Mouse (Mus musculus) stomach, embryonic 14.5 days (tissue): Measurements from ENCODE around the gene Kirrel3. TPM values are rescaled to one million over a fixed set of nuclear protein-coding genes. Genes with fewer than 3 reads are reported as not detected.
A peak's percentile ranks its signal among the peaks of the same experiment; 100 is the strongest.

ENCODE experiments used
- ATAC-seq: fragments of 200-750 bp; cut with Nextera tagmentation; 2 replicates; pipeline ENCODE4 v1.8.0; 2017; ENCODE audit warnings: low read depth, moderate TSS enrichment; ENCODE audit not compliant: insufficient number of reproducible peaks, insufficient read depth, low FRiP score
- H3K27ac ChIP-seq: fragments of 300-500 bp; sonication (generic); 2 replicates; pipeline ENCODE4 v1.5.1; 2014; ENCODE audit warnings: mild to moderate bottlenecking, low read length, moderate library complexity, mixed read lengths
- H3K27me3 ChIP-seq: fragments of 300-500 bp; sonication (generic); 2 replicates; pipeline ENCODE4 v1.6.1; 2014; ENCODE audit warnings: low read length, control low read depth, mixed read lengths; ENCODE audit not compliant: control insufficient read depth, insufficient read depth
- H3K36me3 ChIP-seq: fragments of 300-500 bp; sonication (generic); 2 replicates; pipeline ENCODE4 v1.6.1; 2014; ENCODE audit warnings: mild to moderate bottlenecking, control low read depth, low read length, moderate library complexity, mixed read lengths; ENCODE audit not compliant: control insufficient read depth, insufficient read depth
- H3K4me1 ChIP-seq: fragments of 300-500 bp; sonication (generic); 2 replicates; pipeline ENCODE4 v1.6.1; 2014; ENCODE audit warnings: low read length, control low read depth, mixed read lengths; ENCODE audit not compliant: control insufficient read depth, insufficient read depth
- H3K4me2 ChIP-seq: fragments of 300-500 bp; sonication (generic); replicated peaks from 2 replicates; pipeline ENCODE4 v1.6.1; 2014; ENCODE audit warnings: low read depth, low read length, control low read depth
- H3K4me3 ChIP-seq: fragments of 300-500 bp; sonication (generic); 2 replicates; pipeline ENCODE4 v1.5.1; 2014; ENCODE audit warnings: low read depth, low read length, control low read depth
- H3K9ac ChIP-seq: fragments of 300-500 bp; sonication (generic); replicated peaks from 2 replicates; pipeline ENCODE4 v1.6.1; 2014; ENCODE audit warnings: low read depth, mild to moderate bottlenecking, control low read depth, low read length, moderate library complexity, mixed read lengths
- H3K9me3 ChIP-seq: fragments of 300-500 bp; sonication (generic); 2 replicates; pipeline ENCODE4 v1.6.1; 2016; ENCODE audit warnings: low read depth, low read length, control low read depth; ENCODE audit not compliant: control insufficient read depth
- WGBS: fragments of 180-500 bp; shearing (Covaris S2); extraction: QIAGEN DNeasy Blood & Tissue Kit; methylation state at CpG from one replicate; pipeline ENCODE4 v1.1.7; 2014; 5-methylcytosine and 5-hydroxymethylcytosine counted together
- polyA plus RNA-seq: library from polyadenylated mRNA; unstranded; fragments of >200 nt; fragmentation: Nextera tagmentation; extraction: Ambion mirVana; gene quantifications from 2 replicates; pipeline ENCODE4 v1.2.1, GENCODE M21; 2014

The Kirrel3 gene
- polyA plus RNA-seq, 1 experiment from 2014 or later, result 6.3 TPM

DNA sequence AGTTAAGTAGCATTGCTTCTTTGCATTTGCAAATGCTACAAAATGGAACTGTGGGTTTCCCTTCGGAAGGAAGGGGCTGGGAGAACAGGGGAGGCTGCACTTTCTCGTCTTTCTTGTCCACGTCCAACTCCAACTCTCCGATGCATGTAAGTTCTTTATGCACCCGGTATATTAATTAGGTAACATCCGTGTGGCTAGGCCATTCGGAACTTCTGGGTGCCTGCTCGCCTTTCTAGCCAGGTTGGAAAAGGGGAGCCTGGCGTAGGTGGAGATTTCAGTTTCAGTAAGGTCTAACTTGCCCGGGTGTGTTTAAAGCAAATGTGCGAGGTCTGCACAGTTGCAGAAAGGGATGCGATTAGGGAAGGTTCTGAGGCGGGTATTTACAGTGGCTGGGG lies 3.6 kb downstream of the Kirrel3 start:
- Histone ChIP-seq H3K9ac (peak overlapping the region; percentile 36; the same call in 1 of the 2 replicates), H3K27me3 (peaks cover 14% of the 10 kb centered on the region; the same call in 1 of the 2 replicates)
- ATAC-seq, result no peak

GRCm38 (mm10) chr9:34489760-34490159 lies 4.1 kb downstream of the Kirrel3 start:
- Histone ChIP-seq H3K27ac (no peak overlapping the region), H3K4me3 (peak overlapping the region; percentile 52), H3K4me2 (peak overlapping the region; percentile 71), H3K9ac (0 out of 2 replicates have a peak overlapping the region, but pooled peaks have one; percentile 36), H3K36me3 (no peaks in the 10 kb centered on the region), H3K9me3 (no peaks in the 10 kb centered on the region), H3K4me1 (no peaks in the 10 kb centered on the region), H3K27me3 (peaks cover 14% of the 10 kb centered on the region; the same call in 1 of the 2 replicates)
- WGBS, result 26% methylated on average over 5 of the region's 5 CpGs
- ATAC-seq, result no peak

More for the DNA sequence above, 3.6 kb downstream of the Kirrel3 start:
- Histone ChIP-seq H3K9me3 (no peaks in the 10 kb centered on the region), H3K36me3 (no peaks in the 10 kb centered on the region), H3K4me3 (peak overlapping the region; percentile 52), H3K4me1 (no peaks in the 10 kb centered on the region), H3K4me2 (peak overlapping the region; percentile 71), H3K27ac (no peak overlapping the region)
- under 1% methylated on average over 13 of the region's 13 CpGs for WGBS

GRCm38 (mm10) chr9:34492121-34492520 lies 6.4 kb downstream of the Kirrel3 start:
- Histone ChIP-seq H3K36me3 (no peaks in the 10 kb centered on the region), H3K9ac (no peak overlapping the region), H3K4me1 (no peaks in the 10 kb centered on the region), H3K4me3 (no peak overlapping the region), H3K4me2 (no peak overlapping the region), H3K27ac (no peak overlapping the region), H3K27me3 (peaks cover 14% of the 10 kb centered on the region; the same call in 1 of the 2 replicates), H3K9me3 (no peaks in the 10 kb centered on the region)
- WGBS, result 60% methylated on average over 3 of the region's 3 CpGs
- no peak for ATAC-seq

GRCm38 (mm10) chr9:34493571-34493970 lies 7.9 kb downstream of the Kirrel3 start:
- Histone ChIP-seq H3K9ac (no peak overlapping the region), H3K4me3 (no peak overlapping the region), H3K27ac (no peak overlapping the region), H3K4me2 (no peak overlapping the region), H3K27me3 (peaks cover 6% of the 10 kb centered on the region; the same call in 1 of the 2 replicates), H3K9me3 (no peaks in the 10 kb centered on the region), H3K36me3 (no peaks in the 10 kb centered on the region), H3K4me1 (no peaks in the 10 kb centered on the region)
- 42% methylated on average over 2 of the region's 2 CpGs for WGBS
- no peak for ATAC-seq

- H3K9me3 ChIP-seq, result no peaks in the 10 kb centered on the region
- H3K4me1 ChIP-seq, result no peaks in the 10 kb centered on the region
- no peak for ATAC-seq
- H3K9ac ChIP-seq, result no peak overlapping the region
- H3K4me3 ChIP-seq, result no peak overlapping the region
- H3K27ac ChIP-seq, result no peak overlapping the region
- H3K27me3 ChIP-seq, result no peaks in the 10 kb centered on the region
- H3K4me2 ChIP-seq, result no peak overlapping the region
- no peaks in the 10 kb centered on the region for H3K36me3 ChIP-seq
- WGBS, result 75% methylated on average over 2 of the region's 2 CpGs
Observed at GRCm38 (mm10) chr9:34498126-34498525, 12.4 kb downstream of the Kirrel3 start.

- Histone ChIP-seq H3K27ac (no peak overlapping the region), H3K9me3 (no peaks in the 10 kb centered on the region), H3K4me1 (no peaks in the 10 kb centered on the region), H3K36me3 (no peaks in the 10 kb centered on the region), H3K4me2 (no peak overlapping the region), H3K4me3 (no peak overlapping the region), H3K27me3 (no peaks in the 10 kb centered on the region), H3K9ac (no peak overlapping the region)
- 6% methylated on average over 5 of the region's 5 CpGs for WGBS
- ATAC-seq, result no peak
Observed at GRCm38 (mm10) chr9:34498651-34499050, 13.0 kb downstream of the Kirrel3 start.

DNA sequence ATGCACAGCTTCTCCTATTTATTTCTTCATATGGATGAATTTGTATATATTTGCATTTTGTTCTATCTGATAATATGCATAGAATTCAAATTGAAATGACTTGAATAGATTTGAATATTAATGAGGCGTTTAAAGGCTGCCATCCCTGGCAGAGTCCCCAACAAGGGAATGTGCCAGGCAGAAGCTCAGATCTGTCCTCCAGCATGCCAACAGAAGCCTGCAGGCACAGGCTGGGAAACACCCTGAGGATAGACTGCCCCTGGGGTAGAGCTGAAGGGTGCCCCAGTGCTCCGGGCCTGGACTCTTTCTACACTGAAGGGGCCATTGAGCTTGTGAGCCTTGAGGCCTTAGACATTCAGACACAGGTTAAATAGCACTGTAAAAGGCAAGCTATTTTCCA lies 21.5 kb downstream of the Kirrel3 start:
- Histone ChIP-seq H3K9me3 (no peaks in the 10 kb centered on the region), H3K27me3 (no peaks in the 10 kb centered on the region), H3K27ac (no peak overlapping the region), H3K4me1 (no peaks in the 10 kb centered on the region), H3K9ac (no peak overlapping the region), H3K36me3 (no peaks in the 10 kb centered on the region), H3K4me2 (no peak overlapping the region), H3K4me3 (no peak overlapping the region)
- no peak for ATAC-seq
- WGBS, result 94% methylated on average over 2 of the region's 2 CpGs

- H3K27me3 ChIP-seq, result no peaks in the 10 kb centered on the region
- no peaks in the 10 kb centered on the region for H3K9me3 ChIP-seq
- no peak overlapping the region for H3K4me2 ChIP-seq
- no peaks in the 10 kb centered on the region for H3K36me3 ChIP-seq
- H3K4me3 ChIP-seq, result no peak overlapping the region
- no peak overlapping the region for H3K9ac ChIP-seq
- WGBS, result 81% methylated on average over 6 of the region's 6 CpGs
- H3K4me1 ChIP-seq, result no peaks in the 10 kb centered on the region
- no peak overlapping the region for H3K27ac ChIP-seq
- no peak for ATAC-seq
Observed at GRCm38 (mm10) chr9:34518861-34519260, 33.2 kb downstream of the Kirrel3 start.

- Histone ChIP-seq H3K9ac (no peak overlapping the region), H3K27ac (no peak overlapping the region), H3K36me3 (no peaks in the 10 kb centered on the region), H3K4me2 (no peak overlapping the region), H3K27me3 (no peaks in the 10 kb centered on the region), H3K9me3 (no peaks in the 10 kb centered on the region), H3K4me1 (no peaks in the 10 kb centered on the region), H3K4me3 (no peak overlapping the region)
- no peak for ATAC-seq
- WGBS, result 65% methylated on average over 20 of the region's 20 CpGs
Observed at GRCm38 (mm10) chr9:34520234-34520950, 34.7 kb downstream of the Kirrel3 start.
